Mouse (Mus musculus): ENCODE measurements around the gene Sp9. TPM values are rescaled to one million over a fixed set of nuclear protein-coding genes. Genes with fewer than 3 reads are reported as not detected.
A peak's percentile ranks its signal among the peaks of the same experiment; 100 is the strongest.

Sp9 gene
- polyA plus RNA-seq, 1 experiment from 2014 or later = not detected

DNA sequence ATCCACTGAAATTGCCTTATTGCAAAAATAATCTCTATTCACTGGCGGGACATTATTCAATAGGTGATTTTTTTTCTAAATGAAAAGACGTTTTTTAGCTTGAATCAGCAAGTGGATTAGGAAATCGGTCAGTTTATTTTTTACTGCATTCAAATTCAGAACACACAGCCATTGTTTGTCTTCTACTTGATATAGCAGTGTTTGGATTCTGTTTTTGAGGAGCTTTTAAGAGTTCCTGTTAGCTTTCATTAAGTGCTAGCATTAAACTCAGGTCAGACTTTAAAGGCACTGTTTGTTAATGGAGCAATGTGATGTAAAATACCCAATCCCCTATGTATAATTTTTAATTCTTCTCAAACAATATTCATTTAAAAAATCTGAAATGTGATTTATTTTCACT, 27.1 kb downstream of the Sp9 start:
- Histone ChIP-seq H3K27me3 (replicated peaks; ENCODE audit: insufficient read depth, low read length) (no peaks in the 10 kb centered on the region), H3K4me1 (ENCODE audit: insufficient read depth, low read depth, low read length) (no peaks in the 10 kb centered on the region), H3K4me3 (ENCODE audit: low read depth, low read length) (no peak overlapping the region), H3K4me2 (replicated peaks; ENCODE audit: low read depth, low read length) (no peak overlapping the region), H3K27ac (ENCODE audit: low read length) (no peak overlapping the region), H3K36me3 (ENCODE audit: insufficient read depth, low read length) (peaks cover 5% of the 10 kb centered on the region; the same call in 1 of the 2 replicates), H3K9me3 (ENCODE audit: low read length) (no peaks in the 10 kb centered on the region), H3K9ac (replicated peaks; ENCODE audit: low read depth) (no peak overlapping the region)
- TF ChIP-seq EP300 (IDR thresholded peaks at IDR 0.05) = peak; percentile 42; the same call in 1 of the 2 replicates
- no peak for TF ChIP-seq CTCF (IDR thresholded peaks at IDR 0.05)
- DNase-seq (ENCODE audit: low spot score) (peak; percentile 55), ATAC-seq (peak; percentile 57)
- WGBS = 56% methylated on average over 3 of the region's 3 CpGs

DNA sequence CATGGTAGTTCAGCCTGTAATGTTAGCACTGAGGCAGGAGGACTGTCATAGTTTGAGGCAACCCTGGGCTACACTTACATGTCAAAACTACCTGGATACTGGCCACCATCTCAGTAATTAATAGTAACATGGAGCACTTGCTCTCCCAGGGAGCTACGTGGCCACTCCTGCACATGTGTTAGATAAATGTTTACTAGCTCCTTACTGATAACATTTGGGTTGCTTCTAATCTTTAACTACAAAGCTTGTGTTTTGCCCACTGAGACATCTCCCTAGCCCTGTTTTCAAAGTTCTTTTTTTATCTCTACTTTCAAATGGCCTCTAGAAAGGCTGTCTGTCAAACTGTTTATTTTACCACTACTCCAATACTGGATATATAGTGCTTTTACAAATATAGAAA, 30.3 kb downstream of the Sp9 start:
- no peak for TF ChIP-seq EP300 (IDR thresholded peaks at IDR 0.05)
- TF ChIP-seq CTCF (IDR thresholded peaks at IDR 0.05) = no peak
- DNase-seq (ENCODE audit: low spot score) (no peak), ATAC-seq (no peak)
- WGBS = 45% methylated on average over 1 of the region's 1 CpGs
- Histone ChIP-seq H3K27me3 (replicated peaks; ENCODE audit: insufficient read depth, low read length) (no peaks in the 10 kb centered on the region), H3K9me3 (ENCODE audit: low read length) (no peaks in the 10 kb centered on the region), H3K36me3 (ENCODE audit: insufficient read depth, low read length) (peaks cover 11% of the 10 kb centered on the region; the same call in 1 of the 2 replicates), H3K4me1 (ENCODE audit: insufficient read depth, low read depth, low read length) (no peaks in the 10 kb centered on the region), H3K9ac (replicated peaks; ENCODE audit: low read depth) (no peak overlapping the region), H3K4me2 (replicated peaks; ENCODE audit: low read depth, low read length) (no peak overlapping the region), H3K27ac (ENCODE audit: low read length) (no peak overlapping the region), H3K4me3 (ENCODE audit: low read depth, low read length) (no peak overlapping the region)

DNA sequence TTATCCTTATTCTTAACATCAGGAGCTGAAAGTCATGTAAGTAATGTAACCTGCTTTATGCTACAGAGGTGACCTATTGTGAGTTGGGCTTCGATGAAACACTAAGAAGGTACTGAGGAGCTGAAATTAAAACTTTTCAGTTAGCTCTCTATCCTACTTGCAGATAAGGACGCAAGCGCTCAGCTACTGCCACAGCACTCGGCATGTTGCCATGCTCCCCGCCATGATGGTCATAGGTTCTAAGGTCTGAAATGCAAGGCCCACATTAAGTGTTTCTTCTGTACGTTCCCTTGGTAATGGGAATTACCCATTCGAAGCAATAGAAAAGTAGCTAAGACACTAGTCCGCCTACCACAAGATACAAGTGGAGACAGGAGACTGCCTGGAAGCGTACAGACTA, 31.0 kb downstream of the Sp9 start:
- peaks cover 11% of the 10 kb centered on the region; the same call in 1 of the 2 replicates for H3K36me3 ChIP-seq (ENCODE audit: insufficient read depth, low read length)
- TF ChIP-seq EP300 (IDR thresholded peaks at IDR 0.05) (no peak), CTCF (IDR thresholded peaks at IDR 0.05) (no peak)

DNA sequence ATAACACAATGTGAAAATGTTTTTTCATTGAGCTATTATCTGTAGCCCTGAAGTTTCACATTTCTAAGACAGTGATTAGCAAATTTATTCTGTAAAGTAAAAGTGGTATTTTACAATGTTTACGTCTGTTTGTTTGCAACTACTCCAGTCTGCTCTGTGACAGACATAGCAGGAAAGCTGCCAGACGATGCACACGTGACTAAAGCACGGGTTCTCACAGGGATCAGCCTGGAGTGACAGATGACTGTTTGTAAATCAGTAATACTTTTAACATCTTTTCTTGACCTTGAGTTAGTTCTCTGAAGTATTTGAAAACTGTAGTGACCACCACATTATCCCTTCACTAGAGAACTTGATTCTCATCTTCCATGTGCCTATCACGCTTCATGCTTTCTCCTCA, 32.8 kb downstream of the Sp9 start:
- no peak overlapping the region for H3K4me2 ChIP-seq (replicated peaks; ENCODE audit: low read depth, low read length)
- DNase-seq (ENCODE audit: low spot score) (no peak), ATAC-seq (no peak)
- TF ChIP-seq CTCF (IDR thresholded peaks at IDR 0.05) = no peak
- no peak for TF ChIP-seq EP300 (IDR thresholded peaks at IDR 0.05)
- no peak overlapping the region for H3K27ac ChIP-seq (ENCODE audit: low read length)
- no peaks in the 10 kb centered on the region for H3K27me3 ChIP-seq (replicated peaks; ENCODE audit: insufficient read depth, low read length)
- no peaks in the 10 kb centered on the region for H3K9me3 ChIP-seq (ENCODE audit: low read length)
- H3K4me3 ChIP-seq (ENCODE audit: low read depth, low read length) = no peak overlapping the region
- H3K36me3 ChIP-seq (ENCODE audit: insufficient read depth, low read length) = peaks cover 11% of the 10 kb centered on the region; the same call in 1 of the 2 replicates
- 89% methylated on average over 5 of the region's 5 CpGs for WGBS
- H3K4me1 ChIP-seq (ENCODE audit: insufficient read depth, low read depth, low read length) = no peaks in the 10 kb centered on the region
- no peak overlapping the region for H3K9ac ChIP-seq (replicated peaks; ENCODE audit: low read depth)

More for the DNA sequence above, 31.0 kb downstream of the Sp9 start:
- no peak overlapping the region for H3K4me2 ChIP-seq (replicated peaks; ENCODE audit: low read depth, low read length)
- no peak overlapping the region for H3K4me3 ChIP-seq (ENCODE audit: low read depth, low read length)
- no peaks in the 10 kb centered on the region for H3K4me1 ChIP-seq (ENCODE audit: insufficient read depth, low read depth, low read length)
- H3K27ac ChIP-seq (ENCODE audit: low read length) = no peak overlapping the region
- DNase-seq (ENCODE audit: low spot score) = no peak
- H3K9ac ChIP-seq (replicated peaks; ENCODE audit: low read depth) = no peak overlapping the region
- H3K9me3 ChIP-seq (ENCODE audit: low read length) = no peaks in the 10 kb centered on the region
- 96% methylated on average over 9 of the region's 9 CpGs for WGBS
- H3K27me3 ChIP-seq (replicated peaks; ENCODE audit: insufficient read depth, low read length) = no peaks in the 10 kb centered on the region
- no peak for ATAC-seq

DNA sequence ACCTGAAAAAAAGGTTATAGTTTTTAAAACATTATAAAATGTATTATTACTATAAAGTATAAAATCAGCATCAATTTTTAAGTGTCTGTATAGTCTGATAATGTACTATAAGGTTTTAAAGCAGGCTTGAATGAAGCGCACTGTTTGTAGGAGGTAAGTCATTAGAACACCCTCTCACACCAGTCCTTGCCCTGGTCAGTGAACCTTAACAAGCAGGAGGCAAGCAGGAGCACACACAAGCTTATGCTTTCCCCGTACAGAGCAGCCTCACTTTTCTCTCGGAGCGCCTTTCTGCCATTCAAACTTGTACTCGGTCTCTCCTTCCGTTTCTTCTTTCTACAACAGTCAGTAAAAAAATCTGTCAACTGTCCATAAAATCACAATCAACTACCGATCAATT, 34.3 kb downstream of the Sp9 start:
- no peak overlapping the region for H3K4me3 ChIP-seq (ENCODE audit: low read depth, low read length)
- H3K4me2 ChIP-seq (replicated peaks; ENCODE audit: low read depth, low read length) = no peak overlapping the region
- no peak overlapping the region for H3K27ac ChIP-seq (ENCODE audit: low read length)
- no peaks in the 10 kb centered on the region for H3K9me3 ChIP-seq (ENCODE audit: low read length)
- no peaks in the 10 kb centered on the region for H3K27me3 ChIP-seq (replicated peaks; ENCODE audit: insufficient read depth, low read length)
- no peaks in the 10 kb centered on the region for H3K4me1 ChIP-seq (ENCODE audit: insufficient read depth, low read depth, low read length)
- ATAC-seq (no peak), DNase-seq (ENCODE audit: low spot score) (no peak)
- peaks cover 20% of the 10 kb centered on the region; the same call in 1 of the 2 replicates for H3K36me3 ChIP-seq (ENCODE audit: insufficient read depth, low read length)
- TF ChIP-seq EP300 (IDR thresholded peaks at IDR 0.05) = no peak
- TF ChIP-seq CTCF (IDR thresholded peaks at IDR 0.05) = no peak
- H3K9ac ChIP-seq (replicated peaks; ENCODE audit: low read depth) = no peak overlapping the region
- 93% methylated on average over 7 of the region's 7 CpGs for WGBS

DNA sequence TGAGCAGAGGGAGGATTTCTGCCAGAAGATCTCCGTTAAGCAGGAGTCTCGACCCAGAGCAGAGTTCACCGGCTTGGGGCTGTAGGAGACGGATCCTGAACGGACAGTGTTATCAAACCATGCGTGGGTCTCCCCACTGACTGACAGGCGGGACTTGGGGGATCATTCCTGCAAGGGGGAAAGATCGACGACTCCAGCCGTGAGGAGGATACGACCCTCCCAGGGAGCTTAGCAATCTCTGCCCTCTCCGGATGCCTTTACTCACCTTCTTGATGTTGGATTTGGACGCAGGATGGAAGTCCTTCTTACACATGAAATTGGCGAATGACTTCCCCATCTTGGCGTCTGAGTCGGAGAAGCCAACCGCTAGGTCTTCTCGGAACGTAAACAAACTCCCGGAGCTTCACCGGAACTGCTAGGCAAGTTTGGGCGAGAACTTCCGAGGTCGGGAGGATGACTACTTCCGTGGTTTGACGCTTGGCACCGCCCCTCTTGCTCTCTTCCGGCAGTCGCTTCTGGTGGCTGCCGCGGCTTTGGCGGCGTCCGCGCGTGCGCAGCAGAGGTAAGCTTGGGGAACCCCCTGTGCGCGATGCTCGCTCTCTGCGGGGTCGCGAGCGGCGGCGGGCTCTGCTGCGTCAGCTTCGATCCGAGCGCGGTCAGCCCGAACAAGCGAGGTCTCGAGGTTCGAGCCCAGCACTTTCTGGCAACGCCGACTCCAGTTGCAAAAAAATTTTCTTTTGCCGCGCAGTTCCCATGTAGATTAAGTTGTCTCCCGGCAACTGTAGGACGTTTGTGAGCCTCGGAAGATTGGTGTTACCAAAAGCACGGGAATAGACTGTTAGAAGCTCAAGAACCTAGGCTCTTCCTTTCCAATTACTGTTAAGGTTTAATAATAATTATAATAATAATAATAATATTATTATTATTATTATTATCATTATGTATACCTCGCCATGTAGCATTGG, 40.7 kb downstream of the Sp9 start, which contains the start of the genes Scrn3 and Cir1:
Gene Scrn3 (plus strand): TSS at position 450 of the 965 bp plus-strand sequence.
Gene Cir1 (minus strand): TSS at position 550 of the 965 bp plus-strand sequence.
- peak; percentile 99 for DNase-seq (ENCODE audit: low spot score)
- Histone ChIP-seq H3K27me3 (replicated peaks; ENCODE audit: insufficient read depth, low read length) (no peaks in the 10 kb centered on the region), H3K4me1 (ENCODE audit: insufficient read depth, low read depth, low read length) (peaks cover 3% of the 10 kb centered on the region; the same call in 1 of the 2 replicates), H3K9ac (replicated peaks; ENCODE audit: low read depth) (peak within 1 kb of the TSS; percentile 88), H3K27ac (ENCODE audit: low read length) (peak within 1 kb of the TSS; percentile 74), H3K4me3 (ENCODE audit: low read depth, low read length) (peak within 1 kb of the TSS; percentile 75), H3K4me2 (replicated peaks; ENCODE audit: low read depth, low read length) (peak within 1 kb of the TSS; percentile 72), H3K9me3 (ENCODE audit: low read length) (no peaks in the 10 kb centered on the region), H3K36me3 (ENCODE audit: insufficient read depth, low read length) (peaks cover 9% of the 10 kb centered on the region; the same call in 1 of the 2 replicates)
- TF ChIP-seq CTCF (IDR thresholded peaks at IDR 0.05) (no peak), EP300 (IDR thresholded peaks at IDR 0.05) (peak; percentile 65; the same call in 1 of the 2 replicates)
- WGBS = under 1% methylated on average over 64 of the region's 64 CpGs
- peak; percentile 99 for ATAC-seq

Data from lung, postnatal 0 days (tissue).